Mouse (Mus musculus) limb, embryonic 12.5 days (tissue): ENCODE data around the gene Taf5l. TPM values are rescaled to one million over a fixed set of nuclear protein-coding genes. Genes with fewer than 3 reads are reported as not detected.
A peak's percentile ranks its signal among the peaks of the same experiment; 100 is the strongest.
"Not testable (repeated sequence)": the region's sequence is repeated elsewhere in the genome, so short reads cannot be mapped to it uniquely, and the experiment has no call there.

Experiments used
- ATAC-seq: fragments of 200-750 bp; cut with Nextera tagmentation; 2 replicates; pipeline ENCODE4 v1.8.0; 2017; ENCODE audit warnings: low read depth, moderate TSS enrichment; ENCODE audit not compliant: insufficient number of reproducible peaks, insufficient read depth, low FRiP score, low TSS enrichment
- H3K27ac ChIP-seq: fragments of 300-500 bp; sonication (generic); 2 replicates; pipeline ENCODE4 v1.5.1; 2016; ENCODE audit warnings: mild to moderate bottlenecking, moderate library complexity
- H3K27me3 ChIP-seq: fragments of 300-500 bp; sonication (generic); 2 replicates; pipeline ENCODE4 v1.6.1; 2016; ENCODE audit warnings: mild to moderate bottlenecking, moderate library complexity
- H3K36me3 ChIP-seq: fragments of 300-500 bp; sonication (generic); 2 replicates; pipeline ENCODE4 v1.6.1; 2016; ENCODE audit warnings: mild to moderate bottlenecking, moderate library complexity
- H3K4me1 ChIP-seq: fragments of 300-500 bp; sonication (generic); replicated peaks from 2 replicates; pipeline ENCODE4 v1.6.1; 2016
- H3K4me2 ChIP-seq: fragments of 300-500 bp; sonication (generic); 2 replicates; pipeline ENCODE4 v1.6.1; 2016; ENCODE audit warnings: mild to moderate bottlenecking, moderate library complexity
- H3K4me3 ChIP-seq: fragments of 300-500 bp; sonication (generic); replicated peaks from 2 replicates; pipeline ENCODE4 v1.5.1; 2016; ENCODE audit warnings: mild to moderate bottlenecking
- H3K9ac ChIP-seq: fragments of 300-500 bp; sonication (generic); replicated peaks from 2 replicates; pipeline ENCODE4 v1.6.1; 2016; ENCODE audit warnings: mild to moderate bottlenecking, moderate library complexity
- H3K9me3 ChIP-seq: fragments of 300-500 bp; sonication (generic); 2 replicates; pipeline ENCODE4 v1.6.1; 2016; ENCODE audit warnings: mild to moderate bottlenecking, moderate library complexity
- WGBS: fragments of 180-500 bp; shearing (Covaris S2); methylation state at CpG from one replicate; pipeline ENCODE4 v1.1.7; 2016; 5-methylcytosine and 5-hydroxymethylcytosine counted together
- polyA plus RNA-seq: library from polyadenylated mRNA; unstranded; fragments of >200 nt; fragmentation: Nextera tagmentation; extraction: Ambion mirVana; gene quantifications from 2 replicates; pipeline ENCODE4 v1.2.1, GENCODE M21; 2016

Gene Taf5l
- polyA plus RNA-seq, 1 experiment from 2014 or later, result 45.7 TPM

GRCm38 (mm10) chr8:123982826-123983400, 38.3 kb downstream of the Taf5l start, which contains the start of gene Abcb10:
Gene Abcb10 (minus strand): TSS chr8:123983122.
- Histone ChIP-seq H3K4me2 (peak within 1 kb of the TSS; percentile 94), H3K36me3 (no peaks in the 10 kb centered on the region), H3K27me3 (0 out of 2 replicates have a peak, but pooled peaks cover 3% of the 10 kb centered on the region), H3K9ac (peak within 1 kb of the TSS; percentile 81), H3K9me3 (no peaks in the 10 kb centered on the region), H3K4me1 (peaks cover 13% of the 10 kb centered on the region; the same call in 1 of the 2 replicates), H3K4me3 (peak within 1 kb of the TSS; percentile 74), H3K27ac (peak within 1 kb of the TSS; percentile 91)
- under 1% methylated on average over 52 of the region's 56 CpGs for WGBS
- ATAC-seq, result peak; percentile 90

- ATAC-seq, result peak; percentile 29
- H3K9ac ChIP-seq, result peak overlapping the region; percentile 81
- no peaks in the 10 kb centered on the region for H3K36me3 ChIP-seq
- under 1% methylated on average over 48 of the region's 48 CpGs for WGBS
- H3K9me3 ChIP-seq, result no peaks in the 10 kb centered on the region
- H3K4me1 ChIP-seq, result peaks cover 13% of the 10 kb centered on the region; the same call in 1 of the 2 replicates
- H3K27ac ChIP-seq, result peak overlapping the region; percentile 91; the same call in 1 of the 2 replicates
- peak overlapping the region; percentile 94 for H3K4me2 ChIP-seq
- H3K4me3 ChIP-seq, result peak overlapping the region; percentile 74
- 0 out of 2 replicates have a peak, but pooled peaks cover 3% of the 10 kb centered on the region for H3K27me3 ChIP-seq
Observed at GRCm38 (mm10) chr8:123982291-123982793, 38.9 kb downstream of the Taf5l start.

DNA sequence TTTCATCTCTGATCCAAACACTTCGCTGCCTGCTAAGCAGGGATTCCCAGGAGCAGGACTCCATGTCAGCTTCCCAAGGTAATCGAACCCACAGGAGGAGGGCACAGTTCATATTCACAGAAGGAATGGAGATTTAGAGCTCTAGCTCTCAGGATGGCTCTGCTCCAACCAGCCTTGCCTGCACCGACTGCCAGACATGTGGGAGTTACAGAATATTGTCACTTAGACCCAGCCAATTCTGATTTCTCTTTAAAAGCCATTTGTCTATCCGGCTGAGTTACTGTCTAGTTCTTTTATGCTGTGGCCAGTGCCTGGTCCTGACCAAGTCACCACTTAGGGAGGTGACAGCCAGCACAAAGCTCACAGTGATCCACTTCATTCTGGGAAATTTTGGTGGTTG, 39.5 kb downstream of the Taf5l start:
- Histone ChIP-seq H3K27ac (no peak overlapping the region), H3K4me3 (0 out of 2 replicates have a peak overlapping the region, but pooled peaks have one; percentile 1), H3K27me3 (0 out of 2 replicates have a peak, but pooled peaks cover 3% of the 10 kb centered on the region), H3K4me2 (peak overlapping the region; percentile 94), H3K9ac (no peak overlapping the region), H3K36me3 (no peaks in the 10 kb centered on the region), H3K4me1 (peaks cover 13% of the 10 kb centered on the region; the same call in 1 of the 2 replicates), H3K9me3 (no peaks in the 10 kb centered on the region)
- no peak for ATAC-seq
- WGBS, result 54% methylated on average over 4 of the region's 4 CpGs

DNA sequence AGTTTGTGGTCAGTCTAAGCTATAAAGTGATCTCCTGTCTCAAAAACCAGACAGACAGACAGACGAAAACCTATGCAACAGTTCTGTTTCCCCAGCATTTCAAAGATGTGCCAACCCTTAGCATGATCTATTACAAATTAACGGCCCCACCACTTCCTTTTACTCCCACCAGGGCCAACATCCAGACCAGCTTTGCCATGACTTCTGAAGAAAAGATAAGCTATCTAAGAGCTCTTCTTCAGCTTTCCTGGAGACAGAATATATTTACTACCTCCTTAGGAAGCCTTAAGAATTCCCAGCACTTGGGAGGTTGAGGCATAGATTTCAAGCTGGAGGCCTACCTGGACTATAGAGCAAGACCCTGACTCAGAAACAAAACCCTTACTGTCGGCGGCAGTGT, 41.0 kb downstream of the Taf5l start:
- WGBS, result 71% methylated on average over 4 of the region's 4 CpGs
- H3K4me3 ChIP-seq, result no peak overlapping the region

GRCm38 (mm10) chr8:123978926-123979325, 42.3 kb downstream of the Taf5l start:
- Histone ChIP-seq H3K4me2 (no peak overlapping the region), H3K4me1 (peaks cover 13% of the 10 kb centered on the region; the same call in 1 of the 2 replicates), H3K4me3 (no peak overlapping the region), H3K9ac (no peak overlapping the region), H3K27me3 (0 out of 2 replicates have a peak, but pooled peaks cover 3% of the 10 kb centered on the region), H3K9me3 (no peaks in the 10 kb centered on the region), H3K27ac (no peak overlapping the region), H3K36me3 (no peaks in the 10 kb centered on the region)
- ATAC-seq, result no peak
- WGBS, result 61% methylated on average over 8 of the region's 8 CpGs

More for the DNA sequence above, 41.0 kb downstream of the Taf5l start:
- no peak for ATAC-seq
- H3K36me3 ChIP-seq, result no peaks in the 10 kb centered on the region
- no peaks in the 10 kb centered on the region for H3K9me3 ChIP-seq
- H3K27ac ChIP-seq, result no peak overlapping the region
- 0 out of 2 replicates have a peak, but pooled peaks cover 3% of the 10 kb centered on the region for H3K27me3 ChIP-seq
- H3K9ac ChIP-seq, result no peak overlapping the region
- H3K4me2 ChIP-seq, result no peak overlapping the region
- H3K4me1 ChIP-seq, result peaks cover 13% of the 10 kb centered on the region; the same call in 1 of the 2 replicates

DNA sequence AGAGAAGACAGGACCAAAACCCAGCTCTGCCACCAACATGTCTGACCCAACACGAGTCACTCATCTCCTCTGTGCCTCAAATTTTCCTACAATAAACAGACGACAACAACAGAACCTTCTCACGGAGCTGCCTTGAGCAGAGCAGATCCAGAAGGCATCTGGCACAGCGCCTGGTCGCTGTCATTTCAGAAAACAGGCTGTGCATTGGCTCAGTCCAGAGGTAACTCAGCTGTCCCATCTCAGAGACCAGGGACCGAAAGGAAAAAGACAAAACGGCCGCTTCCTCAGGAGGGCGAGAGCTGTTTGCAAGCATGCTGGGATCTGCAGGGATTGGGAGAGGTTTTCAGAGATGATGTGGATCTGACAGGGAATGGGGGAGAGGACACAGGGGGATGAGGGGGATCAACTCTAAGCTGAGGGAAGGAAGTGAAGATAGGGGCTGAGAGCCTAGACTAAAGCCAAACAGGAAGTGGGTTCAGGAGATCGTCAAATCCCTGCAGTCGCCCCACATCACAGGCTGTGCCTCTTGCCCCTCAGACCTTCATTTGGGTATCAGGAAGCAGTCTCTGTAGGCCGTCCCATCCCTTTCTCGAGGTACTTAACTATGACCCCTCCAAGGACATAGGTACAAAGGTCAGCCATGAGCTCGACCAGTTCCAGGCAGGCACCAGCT, 42.9 kb downstream of the Taf5l start:
- Histone ChIP-seq H3K4me1 (peaks cover 7% of the 10 kb centered on the region; the same call in 1 of the 2 replicates), H3K9me3 (no peaks in the 10 kb centered on the region), H3K4me3 (no peak overlapping the region), H3K4me2 (no peak overlapping the region), H3K27me3 (0 out of 2 replicates have a peak, but pooled peaks cover 3% of the 10 kb centered on the region), H3K9ac (no peak overlapping the region), H3K36me3 (no peaks in the 10 kb centered on the region), H3K27ac (no peak overlapping the region)
- no peak for ATAC-seq
- WGBS, result 61% methylated on average over 14 of the region's 14 CpGs

DNA sequence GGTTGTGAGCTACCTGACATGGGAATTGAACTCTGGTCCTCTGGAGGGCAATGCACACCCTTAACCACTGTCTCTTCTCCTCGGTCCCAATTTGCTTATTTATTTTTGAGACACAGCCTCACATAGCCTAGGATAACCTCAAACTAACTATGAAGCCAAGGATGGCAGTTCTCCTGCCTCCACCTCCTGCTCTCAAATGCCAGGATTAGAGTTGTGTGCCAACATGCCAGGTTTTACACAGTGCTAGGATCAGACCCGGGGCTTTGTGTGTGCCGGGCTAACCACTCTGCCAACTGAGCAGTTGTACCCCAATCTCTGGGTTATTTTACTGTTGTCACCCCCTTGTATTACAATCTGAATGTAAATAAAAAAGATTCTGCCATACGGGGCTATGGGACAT, 43.7 kb downstream of the Taf5l start:
- no peak overlapping the region for H3K4me2 ChIP-seq
- peaks cover 6% of the 10 kb centered on the region; the same call in 1 of the 2 replicates for H3K4me1 ChIP-seq
- H3K27me3 ChIP-seq, result 0 out of 2 replicates have a peak, but pooled peaks cover 3% of the 10 kb centered on the region
- H3K9ac ChIP-seq, result no peak overlapping the region
- no peak overlapping the region for H3K4me3 ChIP-seq
- WGBS, result 92% methylated on average over 4 of the region's 4 CpGs
- no peak overlapping the region for H3K27ac ChIP-seq
- H3K9me3 ChIP-seq, result no peaks in the 10 kb centered on the region
- H3K36me3 ChIP-seq, result no peaks in the 10 kb centered on the region
- ATAC-seq, result no peak

DNA sequence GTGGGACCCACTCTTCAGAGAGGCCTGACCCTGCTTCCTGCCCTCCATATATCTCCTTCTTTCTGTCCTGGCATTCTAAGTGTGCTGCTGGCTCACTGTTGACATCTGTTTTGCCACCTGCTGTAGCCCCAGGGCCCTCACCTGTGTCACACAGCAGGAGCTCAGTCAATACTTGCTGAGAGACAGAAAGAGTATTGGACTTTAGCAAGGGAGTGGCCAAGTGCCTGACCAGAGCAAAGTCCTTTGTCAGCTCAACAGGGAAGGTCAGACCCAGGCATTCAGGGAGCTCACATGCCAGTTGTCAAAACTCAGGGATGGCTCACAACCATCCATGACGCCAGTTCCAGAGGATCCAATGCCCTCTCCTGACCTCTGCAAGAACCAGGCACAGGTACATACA, 47.7 kb downstream of the Taf5l start:
- no peak overlapping the region for H3K4me2 ChIP-seq
- WGBS, result 75% methylated on average over 1 of the region's 1 CpGs
- H3K36me3 ChIP-seq, result peaks cover 10% of the 10 kb centered on the region; the same call in 1 of the 2 replicates
- no peak overlapping the region for H3K27ac ChIP-seq
- no peak for ATAC-seq
- H3K4me3 ChIP-seq, result no peak overlapping the region
- no peak overlapping the region for H3K9ac ChIP-seq
- no peaks in the 10 kb centered on the region for H3K27me3 ChIP-seq
- H3K9me3 ChIP-seq, result no peaks in the 10 kb centered on the region
- H3K4me1 ChIP-seq, result no peaks in the 10 kb centered on the region

- WGBS, result 68% methylated on average over 2 of the region's 2 CpGs
- Histone ChIP-seq H3K27me3 (no peaks in the 10 kb centered on the region), H3K27ac (no peak overlapping the region), H3K9me3 (no peaks in the 10 kb centered on the region), H3K4me3 (no peak overlapping the region), H3K4me1 (no peaks in the 10 kb centered on the region), H3K4me2 (no peak overlapping the region), H3K9ac (no peak overlapping the region), H3K36me3 (peaks cover 34% of the 10 kb centered on the region; the same call in 1 of the 2 replicates)
- no peak for ATAC-seq
Observed at GRCm38 (mm10) chr8:123966896-123967295, 54.3 kb downstream of the Taf5l start.

DNA sequence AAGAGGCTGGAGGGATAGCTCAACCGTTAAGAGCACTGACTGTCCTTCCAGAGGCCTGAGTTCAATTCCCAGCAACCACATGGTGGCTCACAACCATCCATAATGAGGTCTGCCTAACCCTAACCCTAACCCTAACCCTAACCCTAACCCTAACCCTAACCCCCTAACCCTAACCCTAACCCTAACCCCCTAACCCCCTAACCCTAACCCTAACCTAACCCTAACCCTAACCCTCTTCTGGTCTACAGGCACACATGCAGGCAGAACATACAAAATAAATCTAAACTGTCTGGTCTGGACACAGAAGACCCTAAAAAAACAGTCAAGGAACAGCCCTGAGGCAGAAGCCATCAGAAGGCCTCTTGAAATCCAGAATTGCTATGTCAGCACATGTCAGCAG, 59.8 kb downstream of the Taf5l start:
- Histone ChIP-seq H3K4me3 (no peak overlapping the region), H3K4me1 (no peaks in the 10 kb centered on the region), H3K36me3 (peaks cover 59% of the 10 kb centered on the region; the same call in 1 of the 2 replicates), H3K27ac (no peak overlapping the region), H3K27me3 (no peaks in the 10 kb centered on the region), H3K4me2 (no peak overlapping the region), H3K9me3 (no peaks in the 10 kb centered on the region), H3K9ac (no peak overlapping the region)
- ATAC-seq, result no peak
- WGBS, result 67% methylated on average over 1 of the region's 1 CpGs

DNA sequence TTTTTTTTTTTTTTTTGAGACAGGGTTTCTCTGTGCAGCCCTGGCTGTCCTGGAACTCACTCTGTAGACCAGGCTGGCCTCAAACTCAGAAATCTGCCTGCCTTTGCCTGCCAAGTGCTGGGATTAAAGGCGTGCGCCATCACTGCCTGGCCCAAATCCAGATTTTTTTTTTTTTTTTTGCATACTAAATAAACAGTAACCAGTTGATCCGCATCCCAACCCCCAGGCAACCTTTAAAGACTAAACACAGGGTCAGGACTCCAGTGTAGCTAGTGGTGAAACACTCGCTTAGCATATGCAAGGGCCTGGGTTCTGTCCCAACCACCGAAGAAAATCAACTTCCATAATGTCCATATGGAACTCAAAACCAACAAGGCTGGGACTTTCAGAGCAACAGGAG, 60.6 kb downstream of the Taf5l start:
- H3K36me3 ChIP-seq, result peaks cover 57% of the 10 kb centered on the region; the same call in 1 of the 2 replicates
- H3K27me3 ChIP-seq, H3K4me1 ChIP-seq, H3K27ac ChIP-seq, H3K9ac ChIP-seq, H3K4me3 ChIP-seq, ATAC-seq, H3K9me3 ChIP-seq, H3K4me2 ChIP-seq: not testable (repeated sequence)
- 90% methylated on average over 5 of the region's 5 CpGs for WGBS
